Mouse (Mus musculus) kidney, postnatal 4 days (tissue): ENCODE data around the gene Pip.

Experiments
- DNase-seq, 2 experiments: peaks; one replicate each; pipeline ENCODE4 v3.0.0; 2021; ENCODE audit warnings: mixed read lengths in 2 of 2

The Pip gene

GRCm38 (mm10) chr6:41847235-41847634, at the start of gene Pip:
Gene Pip (plus strand): TSS chr6:41847535.
- no peak for DNase-seq

DNA sequence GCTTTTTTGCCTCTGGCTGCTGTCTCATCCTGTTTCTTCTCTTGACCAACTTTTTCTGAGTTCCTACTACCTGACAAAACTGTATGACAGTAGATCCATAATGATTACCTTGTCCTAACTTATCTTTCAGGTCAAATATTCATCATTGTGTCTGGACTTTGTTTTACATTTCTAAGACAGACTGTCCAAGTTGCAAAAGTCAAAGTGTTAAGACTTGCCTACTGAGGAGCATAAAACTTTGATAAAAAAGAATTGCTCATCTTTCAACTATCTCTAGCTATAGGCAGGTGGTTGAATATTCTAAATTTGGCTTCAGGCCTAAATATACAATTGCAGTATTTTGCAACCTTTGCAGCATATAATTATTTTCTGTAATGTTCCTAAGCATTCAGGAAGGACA, 23.2 kb upstream of the Pip start:
- no peak for DNase-seq

GRCm38 (mm10) chr6:41829516-41829915, 17.8 kb upstream of the Pip start:
- no peak for DNase-seq

DNA sequence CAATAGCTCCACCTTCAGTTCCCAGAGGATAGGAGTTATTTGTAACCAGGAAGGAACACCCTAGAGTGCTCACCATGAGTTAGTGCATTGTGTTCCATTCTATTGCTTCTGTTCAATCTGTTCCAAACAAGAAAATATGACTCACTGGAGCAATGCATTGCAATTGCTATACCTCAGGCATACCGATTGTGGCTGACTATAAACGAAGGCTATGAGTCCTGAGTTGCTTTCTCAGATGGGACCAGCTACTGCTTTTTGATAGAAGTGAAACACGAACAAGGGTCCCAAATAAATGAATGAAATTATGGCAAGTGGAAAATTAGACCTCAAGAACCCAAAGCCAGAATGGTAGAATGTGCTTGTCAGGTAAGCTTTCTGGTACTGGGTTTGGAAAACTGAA, 5.4 kb downstream of the Pip start, which contains the start of gene Sval2:
Sval2 (plus strand) TSS at position 301 of the 400 bp plus-strand sequence.
- no peak for DNase-seq

GRCm38 (mm10) chr6:41864038-41864437, 16.7 kb downstream of the Pip start:
- no peak for DNase-seq
